In genomic region chr4:140593771-140594505, GRCm38 (mm10) we compare ENCODE assay signal across 15 mouse cellular contexts.
A peak's percentile ranks its signal among the peaks of the same experiment; 100 is the strongest.
DNase-seq lines count a peak whose midpoint lies in the region; ATAC-seq and TF ChIP-seq lines count a peak whose summit lies in the region.
"Had no signal": no experiment of that assay in that cellular context is flagged by ENCODE, and none has a peak within 500 bp of the region (broad histone marks: within the 10 kb centered on the region; RNA-seq: fewer than 3 reads in every experiment).

No protein-coding gene starts in this region.

- no peak for ATAC-seq in forebrain, embryonic 14.5 days
- ATAC-seq in neural tube, embryonic 11.5 days (ENCODE audit: insufficient read depth, low FRiP score, low TSS enrichment), result no peak
- peak; percentile 54; the same call in 1 of the 2 replicates for ATAC-seq in kidney, embryonic 15.5 days (replicated peaks; ENCODE audit: low FRiP score)
- ATAC-seq in intestine, postnatal 0 days, result no peak
- ATAC-seq: activated CD4-positive, CD25-positive, alpha-beta regulatory T cell, adult 4 months; forebrain, embryonic 16.5 days had no signal

- 94% methylated on average over 14 of the region's 14 CpGs for WGBS in forebrain, embryonic 10.5 days
- 89% methylated on average over 14 of the region's 14 CpGs for WGBS in forebrain, embryonic 14.5 days
- WGBS in neural tube, embryonic 11.5 days, result 87% methylated on average over 14 of the region's 14 CpGs
- WGBS in kidney, embryonic 15.5 days, result 75% methylated on average over 14 of the region's 14 CpGs
- WGBS in intestine, postnatal 0 days, result 89% methylated on average over 14 of the region's 14 CpGs

- no peak for DNase-seq in forebrain, embryonic 10.5 days (ENCODE audit: extremely low spot score, low spot score)
- no peak for DNase-seq in forebrain, embryonic 14.5 days (ENCODE audit: low spot score)
- DNase-seq in neural tube, embryonic 11.5 days (ENCODE audit: low spot score), result no peak
- DNase-seq in neural tube, embryonic 10.5 days (ENCODE audit: extremely low spot score, low spot score), result no peak
- DNase-seq in frontal cortex, postnatal 14 days (ENCODE audit: low spot score in 2 of 2), result no peak
- DNase-seq: gastrocnemius, postnatal 36 days; right cerebral cortex, postnatal 14 days had no signal

- H3K27me3 ChIP-seq in forebrain, embryonic 10.5 days (ENCODE audit: poor library complexity, severe bottlenecking), result no peaks in the 10 kb centered on the region
- H3K27me3 ChIP-seq in forebrain, embryonic 14.5 days (replicated peaks; ENCODE audit: control insufficient read depth, insufficient read depth, low read length), result no peaks in the 10 kb centered on the region
- no peaks in the 10 kb centered on the region for H3K27me3 ChIP-seq in neural tube, embryonic 11.5 days (ENCODE audit: control insufficient read depth, insufficient read depth, low read length)
- H3K27me3 ChIP-seq in kidney, embryonic 15.5 days, result no peaks in the 10 kb centered on the region
- no peaks in the 10 kb centered on the region for H3K27me3 ChIP-seq in intestine, postnatal 0 days (replicated peaks; ENCODE audit: control insufficient read depth, insufficient read depth, low read length)
- H3K27me3 ChIP-seq: embryonic facial prominence, embryonic 15.5 days; heart, embryonic 12.5 days had no signal

- H3K36me3 ChIP-seq in forebrain, embryonic 10.5 days (replicated peaks), result peaks cover 82% of the 10 kb centered on the region
- peaks cover 49% of the 10 kb centered on the region for H3K36me3 ChIP-seq in forebrain, embryonic 14.5 days (ENCODE audit: control insufficient read depth, insufficient read depth, low read length)
- peaks cover 7% of the 10 kb centered on the region for H3K36me3 ChIP-seq in neural tube, embryonic 11.5 days (ENCODE audit: control insufficient read depth, insufficient read depth, low read length)
- peaks cover 62% of the 10 kb centered on the region for H3K36me3 ChIP-seq in kidney, embryonic 15.5 days
- H3K36me3 ChIP-seq in intestine, postnatal 0 days (ENCODE audit: control insufficient read depth, insufficient read depth), result peaks cover 15% of the 10 kb centered on the region

- no peak overlapping the region for H3K4me3 ChIP-seq in forebrain, embryonic 10.5 days
- no peak overlapping the region for H3K4me3 ChIP-seq in forebrain, embryonic 14.5 days (ENCODE audit: low read depth, low read length)
- H3K4me3 ChIP-seq in neural tube, embryonic 11.5 days (ENCODE audit: low read depth, low read length), result no peak overlapping the region
- H3K4me3 ChIP-seq in kidney, embryonic 15.5 days (replicated peaks), result no peak overlapping the region
- H3K4me3 ChIP-seq in intestine, postnatal 0 days (ENCODE audit: low read depth, low read length), result no peak overlapping the region
- H3K4me3 ChIP-seq: embryonic facial prominence, embryonic 15.5 days; heart, embryonic 12.5 days; myocyte had no signal

- 0 out of 2 replicates have a peak overlapping the region, but pooled peaks have one; percentile 5 for H3K27ac ChIP-seq in forebrain, embryonic 10.5 days
- no peak overlapping the region for H3K27ac ChIP-seq in forebrain, embryonic 14.5 days (ENCODE audit: low read depth, low read length)
- H3K27ac ChIP-seq in neural tube, embryonic 11.5 days (ENCODE audit: low read depth, low read length), result peak overlapping the region; percentile 46; the same call in 1 of the 2 replicates
- peak overlapping the region; percentile 86 for H3K27ac ChIP-seq in kidney, embryonic 15.5 days
- H3K27ac ChIP-seq in intestine, postnatal 0 days (ENCODE audit: low read depth, low read length), result no peak overlapping the region
- H3K27ac ChIP-seq: embryonic facial prominence, embryonic 15.5 days; macrophage had no signal

- H3K4me2 ChIP-seq in forebrain, embryonic 14.5 days (ENCODE audit: low read length), result no peak overlapping the region
- no peak overlapping the region for H3K4me2 ChIP-seq in neural tube, embryonic 11.5 days (ENCODE audit: low read depth)
- 0 out of 2 replicates have a peak overlapping the region, but pooled peaks have one; percentile 39 for H3K4me2 ChIP-seq in kidney, embryonic 15.5 days
- H3K4me2 ChIP-seq in intestine, postnatal 0 days (replicated peaks; ENCODE audit: low read depth), result no peak overlapping the region
- H3K4me2 ChIP-seq: embryonic facial prominence, embryonic 15.5 days; heart, embryonic 12.5 days had no signal

- no peak overlapping the region for H3K9ac ChIP-seq in forebrain, embryonic 14.5 days (ENCODE audit: low read length)
- peak overlapping the region; percentile 14 for H3K9ac ChIP-seq in neural tube, embryonic 11.5 days (ENCODE audit: low read length)
- no peak overlapping the region for H3K9ac ChIP-seq in kidney, embryonic 15.5 days
- H3K9ac ChIP-seq in intestine, postnatal 0 days (ENCODE audit: low read depth, low read length), result no peak overlapping the region
- H3K9ac ChIP-seq: embryonic facial prominence, embryonic 15.5 days; heart, embryonic 12.5 days had no signal

- peaks cover 18% of the 10 kb centered on the region for H3K9me3 ChIP-seq in forebrain, embryonic 10.5 days
- H3K9me3 ChIP-seq in forebrain, embryonic 14.5 days (replicated peaks; ENCODE audit: control insufficient read depth, low read length), result 0 out of 2 replicates have a peak, but pooled peaks cover 4% of the 10 kb centered on the region
- H3K9me3 ChIP-seq in neural tube, embryonic 11.5 days (ENCODE audit: control insufficient read depth, low read length), result no peaks in the 10 kb centered on the region
- peaks cover 14% of the 10 kb centered on the region; the same call in 1 of the 2 replicates for H3K9me3 ChIP-seq in kidney, embryonic 15.5 days (replicated peaks)
- no peaks in the 10 kb centered on the region; the same call in 1 of the 2 replicates for H3K9me3 ChIP-seq in intestine, postnatal 0 days (ENCODE audit: control insufficient read depth)
- H3K9me3 ChIP-seq: embryonic facial prominence, embryonic 15.5 days had no signal

- TF ChIP-seq CTCF in intestine, postnatal 0 days (IDR thresholded peaks at IDR 0.05; ENCODE audit: low read depth), result no peak

- H3K4me1 ChIP-seq in forebrain, embryonic 10.5 days, result peaks cover 10% of the 10 kb centered on the region
- H3K4me1 ChIP-seq in forebrain, embryonic 14.5 days (ENCODE audit: control insufficient read depth, insufficient read depth, low read length), result no peaks in the 10 kb centered on the region
- peaks cover 16% of the 10 kb centered on the region for H3K4me1 ChIP-seq in neural tube, embryonic 11.5 days (ENCODE audit: control insufficient read depth, insufficient read depth, low read length)
- peaks cover 19% of the 10 kb centered on the region for H3K4me1 ChIP-seq in kidney, embryonic 15.5 days
- H3K4me1 ChIP-seq in intestine, postnatal 0 days (replicated peaks; ENCODE audit: control insufficient read depth, insufficient read depth, low read length), result no peaks in the 10 kb centered on the region
- H3K4me1 ChIP-seq: embryonic facial prominence, embryonic 15.5 days; heart, embryonic 12.5 days had no signal

Comparison
In these comparisons a context has a peak if more than half of its experiments do, and no peak if none do; other contexts are left out.
1. H3K27ac ChIP-seq: peak in forebrain, embryonic 10.5 days (single experiment), neural tube, embryonic 11.5 days (single experiment) and kidney, embryonic 15.5 days (single experiment); none in forebrain, embryonic 14.5 days (single experiment) and intestine, postnatal 0 days (single experiment).